Mouse (Mus musculus) bone marrow macrophage, adult 2 months (primary cell): ENCODE results near the gene Cpn1.

Experiments
- CTCF ChIP-seq: IDR thresholded peaks from 2 replicates; pipeline ENCODE4 v1.5.1; 2012; ENCODE audit warnings: low read depth, mild to moderate bottlenecking, low read length, moderate library complexity
- POLR2A ChIP-seq: IDR thresholded peaks from 2 replicates; pipeline ENCODE4 v1.6.1; 2012; ENCODE audit warnings: mild to moderate bottlenecking, low read depth, low read length, borderline replicate concordance

- TF ChIP-seq POLR2A (no peak), CTCF (no peak)
Measured at GRCm38 (mm10) chr19:43930366-43930765, 56.0 kb downstream of the Cpn1 start.
